Mouse (Mus musculus) stomach, postnatal 0 days (tissue): ENCODE measurements around the gene Carns1.

Source experiments
- CTCF ChIP-seq: IDR thresholded peaks from 2 replicates; pipeline ENCODE4 v1.5.1; 2016; ENCODE audit warnings: antibody characterized with exemption, low read depth, mild to moderate bottlenecking, moderate library complexity
- EP300 ChIP-seq: optimal IDR thresholded peaks from 2 replicates; pipeline ENCODE3; 2016; ENCODE audit warnings: antibody characterized with exemption

DNA sequence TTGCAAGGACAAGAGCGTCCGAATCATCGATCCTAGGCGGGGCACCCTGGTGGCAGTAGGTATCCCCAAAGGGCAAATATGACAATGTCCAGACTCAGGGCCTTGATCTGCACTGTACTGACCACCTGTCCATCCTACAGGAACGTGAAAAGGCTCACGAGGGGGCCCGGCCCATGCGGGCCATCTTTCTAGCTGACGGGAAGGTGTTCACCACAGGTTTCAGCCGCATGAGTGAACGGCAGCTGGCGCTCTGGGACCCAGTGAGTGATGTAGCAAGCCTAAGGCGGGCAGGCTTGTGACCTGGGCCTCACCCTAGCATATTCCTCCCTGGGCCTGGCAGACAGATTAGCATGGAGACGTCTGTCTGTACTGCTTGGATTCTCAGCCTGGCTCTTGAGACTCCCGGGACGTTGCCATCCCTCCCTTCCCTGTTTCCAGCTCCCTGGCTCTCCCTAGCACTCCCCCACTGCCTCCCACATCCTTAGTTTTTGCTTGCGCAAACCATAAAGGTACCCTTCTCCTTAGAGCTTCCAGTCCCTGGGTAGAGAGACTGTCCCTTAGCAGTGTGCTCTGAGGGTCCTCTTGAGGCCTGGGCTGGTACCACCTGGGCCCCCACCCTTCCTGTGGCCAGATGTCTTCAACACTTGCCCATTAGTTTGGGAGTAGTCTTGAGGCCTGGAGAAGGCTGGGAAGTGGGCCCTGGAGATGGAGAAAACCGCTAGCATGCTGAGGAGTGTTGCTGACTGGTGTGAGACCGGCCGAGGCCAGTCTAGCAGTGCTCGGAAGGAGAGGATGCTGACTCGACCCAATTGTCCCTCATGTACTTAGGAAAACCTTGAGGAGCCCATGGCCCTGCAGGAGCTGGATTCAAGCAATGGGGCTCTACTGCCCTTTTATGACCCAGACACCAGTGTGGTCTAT is 24.5 kb downstream of the Carns1 start:
- no peak for TF ChIP-seq CTCF
- TF ChIP-seq EP300, result no peak
